Mouse (Mus musculus) fat pad, adult 2 months (tissue): ENCODE data around the gene Dctn3.
"Not testable (repeated sequence)": the region's sequence is repeated elsewhere in the genome, so short reads cannot be mapped to it uniquely, and the experiment has no call there.

Source experiments
- DNase-seq: peaks from one replicate; pipeline ENCODE4 v3.0.0-alpha.2; 2011; ENCODE audit warnings: low read depth, low spot score; ENCODE audit errors: extremely low read depth

Gene Dctn3

DNA sequence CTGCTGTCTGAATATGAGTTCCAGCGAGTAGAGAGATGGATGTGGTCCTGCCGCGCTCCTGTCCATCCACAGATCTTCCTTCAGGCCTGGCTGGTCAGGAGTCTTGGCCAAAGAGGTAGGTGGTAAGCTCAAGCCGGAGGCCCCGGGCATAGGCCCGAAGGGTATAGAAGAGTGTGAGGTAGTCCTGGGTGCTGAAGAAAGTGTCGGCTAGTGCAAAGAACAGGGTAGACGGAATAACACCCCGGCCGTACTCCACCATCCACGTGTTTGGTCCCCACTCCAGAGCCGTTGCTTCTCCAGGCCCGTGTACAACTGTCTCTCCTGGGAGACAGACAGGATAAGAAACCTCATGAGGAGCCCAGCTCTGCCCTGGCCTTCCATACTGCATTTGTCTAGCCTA, 16.3 kb upstream of the Dctn3 start:
- no peak for DNase-seq

DNA sequence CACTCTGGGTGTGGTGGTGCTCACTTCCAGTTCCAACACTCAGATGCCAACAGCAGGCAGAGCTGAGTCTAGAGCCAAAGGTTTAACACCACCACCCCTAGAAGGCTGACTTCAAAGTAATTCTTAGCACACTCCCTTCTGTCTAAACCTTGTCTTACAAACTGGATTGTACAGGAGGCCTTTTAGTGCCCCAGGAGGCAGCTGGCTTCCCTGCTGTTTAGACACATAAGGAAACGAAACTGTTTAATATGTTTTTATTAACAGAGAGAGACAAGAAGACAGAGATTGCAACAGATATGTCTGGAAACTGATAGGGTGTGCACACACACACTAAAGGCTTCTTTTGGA, 15.3 kb upstream of the Dctn3 start:
- no peak for DNase-seq

DNA sequence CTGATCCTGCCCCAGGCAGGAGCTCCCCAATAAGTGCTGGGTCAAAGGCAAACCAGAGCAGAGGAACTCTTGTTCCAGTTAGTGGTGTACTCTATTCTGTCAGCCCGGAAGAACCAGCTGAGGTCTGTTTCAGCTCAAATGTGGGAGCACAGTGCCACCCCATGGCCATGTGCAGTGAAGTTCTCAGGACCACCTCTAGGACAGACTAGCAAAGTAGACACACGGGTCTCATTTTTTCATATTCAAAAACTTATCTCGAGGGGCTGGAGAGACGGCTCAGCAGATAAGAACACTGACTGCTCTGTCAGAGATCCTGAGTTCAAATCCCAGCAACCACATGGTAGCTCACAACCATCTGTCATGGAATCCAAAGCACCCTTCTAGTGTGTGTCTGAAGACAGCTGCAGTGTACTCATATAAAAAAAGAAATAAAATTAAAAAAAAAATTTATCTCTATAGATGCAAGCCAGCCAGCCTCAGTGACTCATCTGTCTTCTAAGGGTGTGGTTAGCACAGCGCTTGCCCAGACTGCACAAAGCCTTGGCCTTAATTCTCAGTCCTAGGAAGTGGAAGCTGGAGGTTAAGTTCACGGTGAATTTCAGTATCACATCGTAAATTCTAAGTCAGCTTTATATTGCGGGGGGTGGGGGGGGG, 14.8 kb upstream of the Dctn3 start:
- DNase-seq, result no peak

DNA sequence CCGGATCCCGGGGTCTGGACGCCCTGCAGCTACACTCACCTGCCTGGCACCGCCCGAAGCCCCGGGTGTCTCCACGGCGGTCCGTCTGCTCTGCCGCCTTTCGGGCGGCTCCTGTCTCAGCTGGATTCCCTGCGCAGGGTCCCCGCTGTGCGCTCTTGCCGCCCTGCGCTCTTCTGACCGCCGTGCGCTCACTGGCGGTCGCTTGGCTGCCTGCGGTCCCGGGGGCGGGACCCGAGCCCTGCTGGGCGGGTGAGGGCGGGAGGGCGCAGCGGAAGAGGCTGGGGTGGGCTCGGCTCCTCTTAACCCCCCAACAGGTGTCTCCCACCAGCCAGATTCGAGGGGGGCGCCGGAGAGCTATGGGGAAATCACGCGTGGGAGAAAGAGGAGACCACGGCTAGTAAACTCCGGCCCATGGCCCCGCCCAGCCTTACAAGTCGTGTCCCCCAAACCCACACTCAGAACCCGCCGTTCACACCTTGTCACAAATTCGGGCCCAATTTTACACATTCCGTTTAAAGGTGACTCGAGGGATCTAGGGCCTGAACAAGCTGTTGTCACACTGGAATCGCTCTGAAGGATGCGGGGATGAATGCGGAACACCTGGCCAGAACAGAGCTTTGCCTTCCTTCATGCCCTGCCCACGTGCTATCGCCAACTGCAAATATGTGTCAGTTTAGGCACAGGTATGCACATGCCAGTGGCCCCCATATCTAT, 8.2 kb upstream of the Dctn3 start, which contains the start of gene Arid3c:
Gene Arid3c (minus strand): TSS at position 91 of the 714 bp plus-strand sequence.
- DNase-seq, result no peak

DNA sequence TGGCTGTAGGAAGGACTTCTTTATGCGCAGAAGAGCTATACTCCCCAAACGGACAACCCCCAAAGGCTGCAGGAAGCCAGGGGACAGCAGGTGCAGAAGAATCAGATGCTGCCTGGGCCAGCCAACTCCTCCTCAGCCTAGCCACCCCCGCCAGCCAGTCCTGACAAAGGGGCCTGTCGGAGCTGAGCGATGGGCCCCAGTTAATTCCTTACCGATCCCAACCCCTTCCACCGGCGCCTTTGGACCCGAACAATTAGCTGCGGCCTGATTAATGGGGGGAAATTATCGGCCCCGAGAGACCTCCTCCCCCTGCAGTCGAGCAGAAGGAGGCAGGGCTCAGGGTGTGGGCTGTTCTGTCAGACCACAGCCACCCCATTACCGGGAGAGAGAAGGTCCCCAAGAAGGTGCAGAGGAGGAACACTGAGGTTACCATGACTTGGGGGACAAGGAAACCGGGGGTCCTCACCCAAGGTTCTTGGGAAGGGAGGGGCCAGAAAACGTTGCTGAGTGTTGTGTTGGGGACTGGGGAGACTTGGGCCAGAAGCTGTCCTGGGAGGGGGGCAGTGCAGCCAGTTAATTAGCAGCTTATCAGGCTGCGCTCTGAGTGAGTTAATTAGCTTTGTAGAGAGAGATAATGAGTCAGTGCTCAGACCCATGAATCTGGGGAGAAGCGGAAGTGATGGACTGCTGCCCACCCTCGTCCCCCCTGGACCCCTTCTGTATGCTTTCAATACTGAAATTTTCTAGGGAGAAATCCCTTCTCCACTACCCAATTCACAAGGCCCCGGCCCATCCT, 4.1 kb upstream of the Dctn3 start:
- DNase-seq, result no peak

DNA sequence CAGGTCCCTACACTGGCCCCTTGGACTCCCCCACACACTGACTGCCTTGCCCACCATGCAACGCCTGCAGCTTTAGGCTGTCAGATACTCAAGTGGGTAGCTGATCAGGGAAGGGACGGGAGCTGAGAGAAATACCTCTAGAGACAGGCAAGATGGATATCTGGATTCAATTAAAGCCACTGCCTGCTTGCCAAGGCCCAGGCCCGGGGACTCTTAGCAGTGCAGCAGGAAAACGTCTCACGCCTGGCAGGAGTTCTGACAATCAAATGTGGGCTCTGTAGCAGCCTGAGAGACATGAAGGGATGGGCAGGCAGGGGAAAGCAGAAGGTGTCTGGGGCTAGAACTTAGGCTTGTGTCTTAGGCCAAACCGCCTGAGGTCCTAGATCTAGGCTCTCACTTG, 6.1 kb downstream of the Dctn3 start:
- DNase-seq, result no peak

DNA sequence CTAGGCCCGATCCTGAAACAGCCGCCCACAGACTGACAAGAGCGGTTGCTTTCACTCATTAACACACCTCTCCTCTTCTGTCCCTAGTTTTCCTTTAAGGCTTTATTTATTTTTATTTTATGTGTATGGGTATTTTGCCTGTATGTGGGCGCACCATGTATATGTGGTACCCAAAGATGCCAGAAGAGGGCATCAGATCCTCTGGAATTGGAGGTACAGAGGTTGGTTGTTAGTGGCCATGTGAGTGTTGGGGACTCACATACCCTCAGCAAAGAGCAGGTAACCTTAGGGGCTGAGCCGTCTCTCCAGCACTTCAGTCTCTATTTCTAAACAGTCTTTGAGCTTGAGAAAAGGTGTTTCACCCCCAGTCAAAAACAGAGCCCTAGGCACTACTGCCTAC, 7.4 kb downstream of the Dctn3 start:
- DNase-seq, result no peak

DNA sequence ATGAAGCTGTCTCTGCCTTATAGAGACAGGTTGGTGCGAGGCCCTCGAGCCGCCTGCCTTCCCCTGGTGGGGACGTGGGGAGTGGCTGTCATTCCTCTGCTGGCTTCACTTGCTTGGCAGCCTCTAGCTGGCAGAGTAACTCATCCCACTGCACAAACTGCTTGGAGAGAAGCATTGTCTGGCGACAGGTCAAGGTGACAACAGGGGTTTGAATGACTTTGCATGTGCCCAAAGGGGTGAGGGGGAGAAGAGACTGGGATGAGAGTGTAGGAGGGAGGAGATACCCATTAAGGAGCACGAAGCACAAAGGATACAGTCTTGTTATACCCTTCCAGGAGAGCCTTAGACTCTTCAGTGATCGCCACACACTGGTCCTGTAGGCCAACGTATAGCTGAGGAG, 7.9 kb downstream of the Dctn3 start:
- no peak for DNase-seq

DNA sequence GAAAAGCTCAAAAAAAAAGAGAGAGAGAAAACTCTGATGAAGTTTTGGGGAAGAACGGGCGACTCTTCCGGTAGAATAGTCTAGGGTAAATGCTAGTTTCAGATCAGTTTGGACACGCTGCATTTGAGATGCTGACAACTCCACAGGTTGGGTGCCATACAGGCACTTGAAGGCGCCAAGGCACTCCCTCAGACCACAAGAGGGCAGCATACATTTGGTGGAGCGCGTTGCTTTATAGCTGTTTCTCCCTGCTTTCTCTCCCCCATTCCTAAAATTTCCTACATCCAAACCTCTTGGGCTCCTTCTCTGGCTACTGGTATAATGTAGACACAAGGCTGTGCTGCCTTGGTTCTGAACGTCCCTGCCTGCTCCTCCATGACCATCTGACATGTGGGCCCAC, 8.7 kb downstream of the Dctn3 start:
- no peak for DNase-seq

DNA sequence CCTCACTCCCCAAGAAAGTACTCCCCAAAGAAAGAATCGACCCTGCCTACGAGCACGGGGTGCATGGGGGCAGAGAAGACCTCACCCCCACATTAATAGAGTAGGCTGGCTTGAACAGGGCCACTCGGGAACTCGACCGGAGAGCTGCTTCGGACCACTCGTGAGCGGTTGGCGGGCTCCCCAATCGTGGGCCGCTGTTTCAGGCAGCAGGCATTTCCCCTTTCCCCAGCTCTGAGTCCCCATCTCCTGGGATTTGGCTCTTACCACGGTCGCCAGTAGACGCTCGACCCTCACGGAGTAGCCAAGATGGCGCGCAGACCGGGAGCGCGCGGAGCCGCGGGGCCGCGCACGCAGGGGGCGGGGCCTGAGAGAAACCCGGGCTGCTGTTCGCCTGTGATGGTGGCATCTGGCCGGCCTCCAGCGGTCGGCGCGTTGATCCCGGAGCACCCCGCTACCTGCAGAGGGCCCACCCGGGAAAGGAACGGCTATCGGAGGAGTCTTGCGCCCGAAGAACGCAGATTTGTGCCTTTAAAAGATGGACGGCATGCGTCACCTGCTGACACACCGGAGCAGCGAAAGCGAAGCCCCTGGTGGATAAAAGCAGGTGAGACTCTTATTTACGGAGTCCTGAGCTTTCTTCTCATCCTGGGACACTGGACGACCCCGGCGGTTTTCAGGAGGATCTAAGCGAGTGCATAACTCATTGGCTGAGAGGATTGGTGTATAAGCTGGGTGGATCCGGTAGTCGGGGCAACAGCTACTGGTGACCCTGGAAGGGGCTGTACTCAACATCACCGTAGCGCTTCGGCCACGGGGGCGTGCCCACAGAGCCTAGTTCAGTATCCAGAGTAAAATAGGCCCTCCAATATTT, 9.5 kb downstream of the Dctn3 start, which contains the start of gene Rpp25l:
Gene Rpp25l (minus strand): TSS at position 338 of the 871 bp plus-strand sequence.
- no peak for DNase-seq

DNA sequence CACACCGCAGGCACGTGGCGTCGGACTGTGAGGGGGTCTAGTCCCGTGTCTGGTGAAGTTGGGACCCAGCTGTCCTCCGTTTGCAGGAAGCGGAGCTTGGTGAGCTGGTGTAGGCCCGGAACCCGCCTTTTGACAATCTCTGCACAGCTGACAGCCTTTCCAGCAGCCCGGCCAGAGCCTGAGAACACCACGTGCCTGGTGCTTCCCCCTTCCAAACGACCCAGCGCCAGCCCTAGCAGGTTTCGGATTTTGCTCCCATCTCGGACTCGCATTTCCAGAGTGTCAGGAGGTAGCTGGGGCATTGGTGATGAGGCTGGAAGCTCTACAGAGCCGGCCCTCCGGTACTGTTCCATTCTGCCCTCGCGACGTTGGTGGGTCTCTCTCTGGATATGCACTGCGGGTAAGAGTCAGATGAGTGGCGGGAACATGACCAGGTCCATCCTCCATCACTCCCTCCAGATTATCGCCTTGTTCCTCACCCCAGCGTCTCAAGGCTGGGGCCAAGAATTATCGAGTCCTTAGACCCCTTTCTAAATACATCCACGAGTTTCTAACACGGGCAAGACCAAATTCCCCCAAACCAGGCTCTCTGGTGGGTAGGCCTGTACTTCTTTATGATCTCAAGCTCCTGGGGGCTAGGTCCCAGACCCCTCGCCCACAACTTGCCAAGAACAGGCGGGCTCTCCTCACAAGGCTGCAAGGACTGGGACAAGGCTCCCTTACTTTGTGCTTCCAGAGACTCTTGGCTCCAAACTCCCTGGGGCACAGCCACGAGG, 10.4 kb downstream of the Dctn3 start:
- no peak for DNase-seq

DNA sequence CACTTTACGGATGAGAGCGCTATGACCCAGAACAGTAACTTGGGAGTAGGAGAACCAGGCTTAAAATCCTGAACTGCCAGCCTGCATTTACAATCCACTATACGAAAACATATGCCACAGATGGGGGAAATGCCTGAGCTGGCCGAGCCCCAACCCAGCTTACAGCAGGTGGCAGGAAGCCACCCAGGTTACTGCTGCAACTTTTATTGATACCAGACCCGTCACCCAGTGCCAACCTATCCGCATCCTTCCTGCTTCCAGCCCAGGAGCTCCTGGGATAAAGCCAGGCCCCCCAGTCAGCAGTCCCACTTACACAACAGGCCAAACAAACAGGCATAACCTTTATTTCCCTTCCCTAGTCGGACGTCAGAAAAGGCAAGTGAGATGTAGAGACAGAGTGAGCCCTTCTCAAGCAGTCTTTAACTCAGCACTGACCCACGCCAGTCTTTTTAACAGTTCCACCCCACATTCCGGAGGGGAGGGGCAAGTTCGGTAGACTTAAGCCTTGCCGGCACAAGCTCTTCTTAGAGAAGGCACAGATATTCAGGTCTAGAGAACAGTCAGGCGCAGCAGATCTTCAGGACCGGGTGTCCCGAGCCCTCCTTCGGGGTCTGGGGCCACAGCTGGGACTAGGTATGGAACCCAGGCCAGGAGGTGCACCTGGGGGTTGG, 11.1 kb downstream of the Dctn3 start:
- DNase-seq, result no peak

DNA sequence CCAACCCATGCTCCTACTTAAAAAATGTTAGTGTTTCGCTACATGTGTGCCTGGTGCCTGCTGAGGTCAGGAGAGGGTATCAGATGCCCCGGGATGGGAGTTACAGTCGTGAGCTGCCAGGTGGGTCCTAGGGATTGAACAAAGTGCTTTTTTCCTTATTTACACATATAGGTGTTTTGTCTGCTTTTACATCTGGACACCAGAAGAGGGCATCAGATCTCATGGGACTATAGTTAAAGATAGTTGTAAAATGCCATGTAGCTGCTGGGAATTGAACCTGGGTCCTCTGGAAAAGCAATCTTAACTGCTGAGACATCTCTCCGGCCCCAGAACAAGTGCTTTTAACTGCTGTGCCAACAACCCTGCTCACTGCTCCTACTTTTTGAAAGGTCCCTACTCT, 12.7 kb downstream of the Dctn3 start:
- no peak for DNase-seq

DNA sequence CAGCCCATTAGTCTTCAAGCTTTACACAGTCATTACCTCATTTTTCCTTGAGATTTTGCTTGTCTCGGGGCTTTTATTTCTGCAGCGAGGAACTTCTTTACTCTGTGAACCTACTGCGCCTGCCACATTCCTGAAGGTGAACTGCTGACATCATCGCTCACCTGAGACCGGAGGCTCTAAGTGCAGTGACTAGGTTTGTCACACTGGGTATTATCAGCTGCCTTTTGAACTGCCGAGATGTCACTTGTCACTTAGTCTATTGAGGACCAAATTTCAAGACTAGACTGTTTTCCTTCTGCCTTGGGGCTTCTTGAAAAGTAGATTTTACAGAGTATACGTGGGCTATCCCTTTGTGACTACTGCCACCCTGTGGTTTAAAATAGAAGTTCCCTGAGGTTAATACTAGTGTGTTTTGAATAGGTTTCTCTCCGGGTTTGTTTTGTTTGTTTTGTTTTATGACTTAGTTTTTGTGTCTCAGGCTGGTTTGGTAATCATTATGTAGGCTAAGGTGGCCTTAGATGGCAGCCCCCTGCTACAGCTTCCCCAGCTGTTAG, 14.7 kb downstream of the Dctn3 start:
- no peak for DNase-seq

DNA sequence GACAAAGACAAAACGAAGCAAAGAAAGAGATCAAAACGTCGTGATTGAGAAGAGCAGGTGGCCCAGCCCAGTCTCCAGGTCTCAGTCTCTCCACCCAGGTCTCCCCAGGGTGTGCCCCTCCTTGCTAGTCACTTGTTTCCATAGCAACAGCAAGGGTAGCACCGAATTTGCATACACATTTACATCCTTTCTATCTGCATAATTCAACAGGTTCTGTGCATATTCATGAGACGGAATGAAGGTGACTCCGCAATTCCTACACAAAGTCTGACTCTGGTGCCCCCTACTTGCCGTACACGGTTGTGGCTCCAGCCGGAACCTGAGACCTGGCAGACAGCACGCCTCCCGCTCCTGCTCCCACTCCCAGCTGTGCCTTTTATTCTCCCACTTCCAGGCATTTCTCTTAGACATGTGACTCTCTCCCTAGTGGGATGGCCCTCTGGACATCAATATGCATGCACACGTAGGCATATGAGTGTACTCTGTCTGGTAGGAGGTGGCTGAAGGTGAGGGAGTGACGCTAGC, 15.9 kb downstream of the Dctn3 start:
- DNase-seq, result no peak

DNA sequence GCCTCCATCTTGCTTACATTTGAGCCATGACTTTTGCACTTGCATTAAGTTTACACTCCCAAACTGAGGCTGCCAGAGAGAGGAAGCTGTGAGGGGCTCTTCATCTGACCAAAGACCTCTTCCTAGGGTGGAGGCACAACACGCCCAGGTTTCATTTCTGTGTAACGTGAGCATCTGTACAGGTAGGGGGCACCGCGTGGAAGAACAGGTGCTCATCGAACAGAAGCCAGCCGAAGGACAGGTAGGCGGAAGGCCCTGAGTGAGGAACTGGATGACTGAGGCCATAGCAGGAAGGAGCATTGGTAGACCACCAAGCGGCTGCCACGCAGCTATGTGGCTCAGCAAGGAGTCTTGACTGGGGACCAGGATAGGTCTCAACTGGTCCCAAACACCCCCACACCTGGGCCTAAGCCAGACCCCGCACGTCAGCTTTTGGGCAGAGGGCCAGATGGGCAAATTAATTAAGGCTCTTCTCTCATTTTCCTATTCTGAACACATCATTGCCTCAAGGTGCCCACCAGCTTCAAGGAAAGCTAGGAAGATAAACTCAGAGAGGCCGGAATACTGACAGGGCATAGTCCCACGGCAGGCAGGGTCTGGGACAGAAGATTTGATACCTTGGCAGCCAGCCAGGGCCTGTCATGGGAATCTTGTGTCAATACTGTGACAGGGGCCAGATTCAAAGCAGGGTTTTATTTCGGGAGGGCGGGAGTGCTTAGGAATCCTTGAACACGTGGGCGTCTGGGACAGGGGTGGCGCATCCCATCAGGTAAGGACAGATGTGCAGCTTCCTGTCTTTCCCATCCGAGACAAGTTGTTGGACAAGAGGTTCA, 16.8 kb downstream of the Dctn3 start:
- DNase-seq, result no peak

DNA sequence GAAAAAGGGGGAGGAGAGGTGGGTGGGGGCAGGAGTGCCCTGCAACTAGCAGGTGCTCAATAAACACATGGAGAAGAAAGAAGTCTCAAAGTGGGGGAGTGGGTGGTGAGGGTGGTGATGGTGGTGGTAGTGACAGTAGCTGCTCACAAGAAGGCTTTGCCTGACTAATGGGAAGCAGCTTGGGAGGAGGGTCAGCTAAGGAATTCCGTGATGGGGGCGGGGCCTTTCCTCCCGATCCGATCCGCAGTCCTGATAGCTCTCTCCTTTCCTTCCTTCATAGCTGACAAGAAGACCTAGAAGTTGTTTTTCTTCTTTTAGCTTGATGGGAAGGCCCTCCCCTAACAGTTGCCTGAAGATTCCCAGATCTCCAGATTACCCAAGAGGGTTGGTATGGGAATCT, 18.3 kb downstream of the Dctn3 start:
- DNase-seq, result no peak

DNA sequence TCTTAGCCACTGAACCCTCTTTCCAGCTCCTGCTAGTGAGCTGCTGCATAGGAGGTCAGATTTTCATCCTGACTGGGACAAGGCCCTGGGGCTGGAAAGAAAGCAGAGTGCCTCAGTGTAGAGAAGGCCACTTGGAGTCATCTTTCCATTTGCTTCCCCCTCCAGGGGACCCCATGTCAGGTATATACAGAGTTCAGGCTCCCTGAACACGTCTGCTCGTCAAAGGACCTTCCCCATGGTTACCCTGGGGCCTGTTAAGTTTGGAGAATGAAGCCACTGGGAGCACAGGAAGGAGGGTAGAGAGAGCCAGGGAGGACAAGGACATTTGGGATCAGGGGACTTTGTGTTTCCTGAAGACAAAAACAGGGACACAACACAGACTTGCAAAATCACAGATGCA, 20.7 kb downstream of the Dctn3 start:
- DNase-seq, result not testable (repeated sequence)
